Mouse (Mus musculus) limb, embryonic 12.5 days (tissue): ENCODE measurements around the gene Rnf152. TPM values are rescaled to one million over a fixed set of nuclear protein-coding genes. Genes with fewer than 3 reads are reported as not detected.

Experiments used
- ATAC-seq: fragments of 200-750 bp; cut with Nextera tagmentation; 2 replicates; pipeline ENCODE4 v1.8.0; 2017; ENCODE audit warnings: low read depth, moderate TSS enrichment; ENCODE audit not compliant: insufficient number of reproducible peaks, insufficient read depth, low FRiP score, low TSS enrichment
- H3K27ac ChIP-seq: fragments of 300-500 bp; sonication (generic); 2 replicates; pipeline ENCODE4 v1.5.1; 2016; ENCODE audit warnings: mild to moderate bottlenecking, moderate library complexity
- H3K27me3 ChIP-seq: fragments of 300-500 bp; sonication (generic); 2 replicates; pipeline ENCODE4 v1.6.1; 2016; ENCODE audit warnings: mild to moderate bottlenecking, moderate library complexity
- H3K36me3 ChIP-seq: fragments of 300-500 bp; sonication (generic); 2 replicates; pipeline ENCODE4 v1.6.1; 2016; ENCODE audit warnings: mild to moderate bottlenecking, moderate library complexity
- H3K4me1 ChIP-seq: fragments of 300-500 bp; sonication (generic); replicated peaks from 2 replicates; pipeline ENCODE4 v1.6.1; 2016
- H3K4me2 ChIP-seq: fragments of 300-500 bp; sonication (generic); 2 replicates; pipeline ENCODE4 v1.6.1; 2016; ENCODE audit warnings: mild to moderate bottlenecking, moderate library complexity
- H3K4me3 ChIP-seq: fragments of 300-500 bp; sonication (generic); replicated peaks from 2 replicates; pipeline ENCODE4 v1.5.1; 2016; ENCODE audit warnings: mild to moderate bottlenecking
- H3K9ac ChIP-seq: fragments of 300-500 bp; sonication (generic); replicated peaks from 2 replicates; pipeline ENCODE4 v1.6.1; 2016; ENCODE audit warnings: mild to moderate bottlenecking, moderate library complexity
- H3K9me3 ChIP-seq: fragments of 300-500 bp; sonication (generic); 2 replicates; pipeline ENCODE4 v1.6.1; 2016; ENCODE audit warnings: mild to moderate bottlenecking, moderate library complexity
- WGBS: fragments of 180-500 bp; shearing (Covaris S2); methylation state at CpG from one replicate; pipeline ENCODE4 v1.1.7; 2016; 5-methylcytosine and 5-hydroxymethylcytosine counted together
- polyA plus RNA-seq: library from polyadenylated mRNA; unstranded; fragments of >200 nt; fragmentation: Nextera tagmentation; extraction: Ambion mirVana; gene quantifications from 2 replicates; pipeline ENCODE4 v1.2.1, GENCODE M21; 2016

Gene Rnf152
- polyA plus RNA-seq, 1 experiment from 2014 or later = 1.2 TPM

DNA sequence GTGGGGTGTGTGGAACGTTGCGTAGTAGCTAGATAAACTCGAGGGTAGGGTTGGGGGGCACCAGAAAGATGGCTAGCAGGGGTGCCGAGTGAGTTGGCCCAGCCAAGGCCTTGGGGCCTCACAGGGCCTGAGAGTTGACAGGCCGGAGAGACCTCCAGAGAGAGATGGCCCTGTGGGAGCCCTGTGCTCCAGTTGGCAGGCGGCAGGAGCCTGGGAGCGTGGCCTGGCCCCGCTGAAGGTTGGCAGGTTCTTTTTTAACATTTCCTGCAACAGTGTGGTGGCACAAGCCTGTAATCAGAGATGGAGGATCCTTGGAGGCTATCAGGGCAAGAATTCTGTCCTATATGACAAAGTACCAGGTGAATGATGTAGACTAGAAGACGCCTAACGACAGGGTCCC is 85.4 kb downstream of the Rnf152 start:
- Histone ChIP-seq H3K27me3 (no peaks in the 10 kb centered on the region), H3K9ac (no peak overlapping the region), H3K27ac (no peak overlapping the region), H3K9me3 (no peaks in the 10 kb centered on the region), H3K4me1 (no peaks in the 10 kb centered on the region), H3K4me2 (no peak overlapping the region), H3K36me3 (no peaks in the 10 kb centered on the region), H3K4me3 (no peak overlapping the region)
- 84% methylated on average over 10 of the region's 10 CpGs for WGBS
- ATAC-seq = no peak

DNA sequence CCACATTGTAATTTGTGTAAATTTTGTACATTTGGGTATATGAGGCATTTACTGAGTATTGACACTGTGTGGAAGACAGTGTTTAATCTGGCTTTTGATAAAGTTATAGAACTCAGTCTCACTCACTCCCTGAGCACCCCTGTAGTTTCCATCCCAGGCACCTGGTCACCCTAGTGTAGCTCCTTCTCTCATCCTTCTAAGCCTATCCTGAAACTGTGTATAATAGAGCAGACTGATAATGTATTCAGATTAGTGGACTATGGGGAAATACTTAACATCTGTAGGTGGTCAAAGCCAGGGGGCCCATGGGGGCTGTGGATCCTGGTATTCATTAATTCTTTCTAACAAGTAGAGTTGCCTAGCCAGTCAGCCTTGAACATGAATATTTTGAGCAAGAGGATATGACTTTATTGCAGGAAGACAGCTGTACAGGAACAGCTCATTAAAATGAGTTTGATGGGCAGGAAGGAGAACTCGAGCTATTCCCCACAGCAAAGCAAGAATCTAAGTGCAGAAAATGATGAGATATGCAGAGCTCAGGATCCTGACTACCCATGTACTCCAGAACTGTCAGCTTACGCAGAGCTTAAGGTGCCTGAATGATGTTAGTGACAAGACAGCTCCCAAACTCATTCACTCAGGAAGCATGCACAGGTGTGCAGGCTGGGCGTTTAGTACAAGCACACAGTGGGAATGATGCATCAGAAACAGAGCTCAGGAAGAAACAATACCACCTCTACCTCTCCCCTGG is 93.1 kb downstream of the Rnf152 start:
- 51% methylated on average over 3 of the region's 3 CpGs for WGBS
- Histone ChIP-seq H3K4me2 (no peak overlapping the region), H3K4me3 (no peak overlapping the region), H3K36me3 (no peaks in the 10 kb centered on the region), H3K27me3 (no peaks in the 10 kb centered on the region), H3K9me3 (no peaks in the 10 kb centered on the region), H3K9ac (no peak overlapping the region), H3K27ac (no peak overlapping the region), H3K4me1 (peaks cover 11% of the 10 kb centered on the region)
- ATAC-seq = peak; percentile 47; the same call in 1 of the 2 replicates

DNA sequence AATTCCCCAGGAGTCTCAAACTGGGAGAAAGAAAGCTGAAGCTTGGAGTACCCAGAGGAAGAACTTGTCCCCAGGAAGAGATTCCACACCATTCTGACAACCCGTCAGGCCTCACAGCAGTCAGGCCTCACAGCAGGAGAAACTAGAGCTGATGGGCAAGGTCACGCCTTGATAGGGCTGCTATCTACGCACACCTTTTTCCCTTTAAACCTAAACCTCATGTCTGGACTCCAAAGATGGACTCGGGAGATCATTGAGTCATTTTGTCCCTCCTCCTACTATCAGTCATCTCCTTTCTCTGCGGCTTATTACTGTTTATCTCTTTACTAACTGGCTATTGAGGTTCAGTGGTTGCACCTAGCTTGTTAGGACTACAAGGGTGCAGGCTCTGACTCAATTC is 96.3 kb downstream of the Rnf152 start:
- WGBS = 87% methylated on average over 5 of the region's 5 CpGs
- ATAC-seq = no peak
- no peak overlapping the region for H3K4me2 ChIP-seq

DNA sequence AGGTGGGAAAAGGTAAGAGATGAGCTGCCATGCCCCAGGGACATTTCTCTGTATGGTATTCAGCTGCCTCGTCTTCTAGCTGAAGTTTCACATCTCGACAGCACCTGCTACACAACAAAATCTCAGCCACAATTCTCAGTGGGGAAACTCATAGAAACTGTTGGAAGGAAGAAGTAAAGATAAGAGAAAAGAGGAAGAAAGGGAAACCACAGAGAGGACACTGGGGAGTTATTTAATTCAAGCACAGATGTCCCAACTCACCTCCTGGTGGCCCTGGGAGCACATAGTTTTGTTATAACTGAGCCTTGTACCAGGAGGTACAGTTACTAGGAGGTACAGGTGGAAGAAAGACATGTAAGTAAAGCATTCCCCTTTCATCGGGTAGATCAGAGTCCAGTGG is 99.3 kb downstream of the Rnf152 start:
- no peak overlapping the region for H3K9ac ChIP-seq
- H3K27me3 ChIP-seq = no peaks in the 10 kb centered on the region
- H3K36me3 ChIP-seq = no peaks in the 10 kb centered on the region
- no peak overlapping the region for H3K27ac ChIP-seq
- WGBS = 73% methylated on average over 3 of the region's 3 CpGs
- no peak overlapping the region for H3K4me2 ChIP-seq
- no peak overlapping the region for H3K4me3 ChIP-seq
- ATAC-seq = no peak
- H3K4me1 ChIP-seq = no peaks in the 10 kb centered on the region; the same call in 1 of the 2 replicates
- no peaks in the 10 kb centered on the region for H3K9me3 ChIP-seq

More for the DNA sequence above, 96.3 kb downstream of the Rnf152 start:
- Histone ChIP-seq H3K27ac (no peak overlapping the region), H3K4me3 (no peak overlapping the region), H3K9ac (no peak overlapping the region), H3K9me3 (no peaks in the 10 kb centered on the region), H3K4me1 (peaks cover 11% of the 10 kb centered on the region), H3K36me3 (no peaks in the 10 kb centered on the region), H3K27me3 (no peaks in the 10 kb centered on the region)

DNA sequence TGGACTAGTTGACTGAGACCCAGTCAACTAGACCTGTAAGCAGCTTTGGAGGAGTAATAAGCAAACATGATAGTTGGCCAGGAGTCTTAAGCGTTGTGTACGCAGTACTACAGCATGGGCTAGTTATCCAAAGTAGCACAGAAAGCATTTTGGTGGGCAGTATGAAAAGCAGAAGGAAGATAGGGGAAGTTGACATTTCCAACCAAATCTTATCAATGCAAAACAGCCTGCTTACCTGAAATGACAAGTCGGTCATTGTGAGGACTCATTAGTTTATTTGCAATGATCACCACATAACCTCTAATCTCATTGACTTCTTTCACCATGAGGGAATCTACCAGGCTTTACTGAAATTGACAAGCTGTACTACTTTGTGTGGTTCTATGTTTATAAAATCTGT is 107.3 kb downstream of the Rnf152 start:
- 92% methylated on average over 3 of the region's 3 CpGs for WGBS
- Histone ChIP-seq H3K4me2 (no peak overlapping the region), H3K27me3 (no peaks in the 10 kb centered on the region), H3K4me1 (no peaks in the 10 kb centered on the region), H3K9me3 (no peaks in the 10 kb centered on the region), H3K9ac (no peak overlapping the region), H3K27ac (no peak overlapping the region), H3K36me3 (no peaks in the 10 kb centered on the region), H3K4me3 (no peak overlapping the region)
- no peak for ATAC-seq

DNA sequence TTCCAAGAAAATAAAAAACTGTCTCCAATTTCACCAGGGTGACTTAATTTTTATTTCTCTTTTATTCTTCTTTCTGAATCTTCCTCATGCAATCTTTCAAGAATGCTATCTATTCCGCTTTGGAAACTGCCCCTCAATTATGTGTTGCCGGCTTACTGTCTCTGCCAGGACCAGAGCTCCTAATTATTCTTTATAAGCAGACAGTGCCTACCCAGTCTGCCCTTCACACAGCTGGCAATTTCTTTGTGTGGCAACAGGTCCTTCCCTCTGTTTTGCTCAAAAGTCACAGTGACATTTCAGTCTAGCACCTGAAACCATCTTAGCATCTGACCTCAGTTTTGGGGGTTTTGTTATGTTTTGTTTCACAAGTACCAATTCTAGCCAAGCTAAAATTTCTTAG is 109.9 kb downstream of the Rnf152 start:
- WGBS = 59% methylated on average over 2 of the region's 2 CpGs
- Histone ChIP-seq H3K27me3 (no peaks in the 10 kb centered on the region), H3K4me1 (no peaks in the 10 kb centered on the region), H3K36me3 (no peaks in the 10 kb centered on the region), H3K27ac (no peak overlapping the region), H3K4me3 (no peak overlapping the region), H3K9ac (no peak overlapping the region), H3K9me3 (no peaks in the 10 kb centered on the region), H3K4me2 (no peak overlapping the region)
- ATAC-seq = no peak

DNA sequence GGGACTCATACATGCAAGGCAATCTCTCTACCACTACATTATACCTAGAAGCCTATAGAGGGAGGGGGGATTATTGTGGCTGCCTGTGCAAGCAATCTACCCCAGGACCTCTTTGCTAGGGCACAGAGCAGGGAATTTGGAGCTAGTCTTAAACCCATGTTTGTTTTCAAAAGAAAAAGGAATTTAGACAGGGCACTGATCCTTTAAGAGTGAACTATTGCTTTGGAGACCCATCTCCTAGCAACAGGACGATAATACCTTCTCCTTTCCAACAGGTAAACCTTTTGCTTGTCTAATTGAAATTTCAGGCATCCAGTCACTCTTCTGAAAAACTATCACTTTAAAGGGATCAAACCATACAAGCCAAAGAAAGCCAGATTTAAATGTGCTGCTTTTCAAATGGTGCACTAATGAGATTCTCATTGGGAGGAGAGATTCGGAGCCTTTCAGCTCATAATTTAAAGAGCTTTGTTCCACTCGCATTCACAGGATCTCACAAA is 110.4 kb downstream of the Rnf152 start:
- Histone ChIP-seq H3K4me2 (no peak overlapping the region), H3K4me1 (no peaks in the 10 kb centered on the region), H3K9ac (no peak overlapping the region), H3K27me3 (no peaks in the 10 kb centered on the region), H3K36me3 (no peaks in the 10 kb centered on the region), H3K9me3 (no peaks in the 10 kb centered on the region), H3K4me3 (no peak overlapping the region), H3K27ac (no peak overlapping the region)
- WGBS = 41% methylated on average over 3 of the region's 3 CpGs
- ATAC-seq = no peak

DNA sequence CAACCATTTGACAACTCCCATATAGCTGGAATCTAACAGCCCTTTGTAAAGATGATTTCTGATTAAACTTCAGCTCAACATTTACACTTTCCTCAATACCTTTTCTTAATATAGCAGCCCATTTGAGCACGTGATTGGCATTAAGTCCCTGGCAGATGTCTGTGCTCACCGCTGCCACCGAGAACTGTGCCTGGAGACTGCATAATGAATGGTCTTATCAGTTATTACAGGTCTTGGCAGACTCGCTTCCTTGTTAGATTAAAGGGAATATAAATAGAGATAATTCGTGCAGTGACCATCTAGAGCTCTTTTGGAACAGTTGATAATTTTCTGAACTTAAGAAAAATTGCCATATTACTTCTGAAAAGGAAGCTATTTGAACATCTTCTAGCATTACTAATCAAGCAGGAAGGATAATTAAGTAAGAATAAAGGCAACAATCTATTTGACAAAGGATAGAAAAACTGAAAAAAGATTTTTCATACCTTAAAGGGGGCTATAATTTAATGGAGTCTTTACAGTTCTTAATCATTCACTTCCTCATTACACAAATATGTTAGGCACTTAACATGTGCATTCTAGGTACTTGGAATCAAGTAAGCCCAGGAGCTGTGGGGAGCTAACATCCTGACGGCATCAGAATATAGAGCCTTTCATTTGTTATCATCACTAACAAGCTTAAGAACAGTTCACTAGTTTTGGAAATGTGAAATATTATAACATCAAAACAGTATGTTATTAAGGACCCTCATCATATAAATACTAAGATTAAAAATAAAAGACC is 113.0 kb downstream of the Rnf152 start:
- 78% methylated on average over 6 of the region's 6 CpGs for WGBS
- H3K9ac ChIP-seq = no peak overlapping the region
- no peaks in the 10 kb centered on the region for H3K36me3 ChIP-seq
- no peak overlapping the region for H3K27ac ChIP-seq
- H3K4me3 ChIP-seq = no peak overlapping the region
- no peak for ATAC-seq
- no peaks in the 10 kb centered on the region for H3K9me3 ChIP-seq
- no peak overlapping the region for H3K4me2 ChIP-seq
- H3K4me1 ChIP-seq = no peaks in the 10 kb centered on the region
- H3K27me3 ChIP-seq = no peaks in the 10 kb centered on the region

DNA sequence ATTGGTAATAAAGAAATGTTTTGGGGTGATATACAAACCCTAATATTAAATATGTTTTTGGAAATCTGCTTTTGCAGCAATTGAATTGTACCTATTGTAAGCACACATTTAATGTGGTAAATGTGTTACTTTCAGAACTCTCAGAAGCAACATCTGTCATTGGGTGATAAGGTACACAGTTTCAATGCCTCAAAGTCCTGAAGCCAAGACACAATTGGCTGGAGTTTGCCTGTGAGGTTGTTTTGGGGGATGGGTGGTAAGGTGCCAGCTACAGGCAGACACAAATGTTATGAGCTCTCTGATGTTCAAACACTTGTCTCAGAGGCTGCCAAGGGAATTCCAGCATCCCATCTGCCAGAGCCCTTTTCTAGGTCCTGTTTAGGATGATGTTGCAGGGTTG is 116.3 kb downstream of the Rnf152 start:
- Histone ChIP-seq H3K36me3 (no peaks in the 10 kb centered on the region), H3K27me3 (no peaks in the 10 kb centered on the region), H3K9me3 (no peaks in the 10 kb centered on the region), H3K9ac (no peak overlapping the region), H3K4me3 (no peak overlapping the region), H3K4me2 (no peak overlapping the region), H3K27ac (no peak overlapping the region), H3K4me1 (no peaks in the 10 kb centered on the region)
- ATAC-seq = no peak
